Mouse (Mus musculus): ENCODE measurements at regions not wholly inside any gene's neighbourhood (a gene's known extent, or its start where the extent isn't known, plus 50 kb on each side); places are given as distances from the start of the nearest gene placed in this dataset.

DNA sequence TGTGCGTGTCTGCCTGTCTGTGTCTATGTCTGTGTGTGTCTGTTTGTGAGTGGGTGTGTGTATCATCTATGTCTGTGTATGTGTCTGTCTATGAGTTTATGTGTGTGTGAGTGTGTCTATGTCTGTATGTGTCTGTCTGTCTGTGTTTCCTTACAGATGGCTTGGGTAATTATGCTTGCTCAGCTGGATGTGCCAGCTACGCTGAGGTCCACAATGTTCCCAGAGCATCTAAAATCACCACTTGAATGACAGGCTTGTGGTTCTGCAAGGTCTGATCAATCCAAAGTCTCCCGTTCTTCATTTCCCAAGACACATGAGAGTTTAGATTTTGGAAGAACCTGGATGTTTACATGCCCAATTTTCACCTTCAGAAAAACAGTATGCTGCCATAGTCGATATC lies 573.2 kb downstream of the Nfib start:
- Histone ChIP-seq H3K36me3 (no peaks in the 10 kb centered on the region), H3K4me3 (replicated peaks) (no peak overlapping the region), H3K27ac (no peak overlapping the region), H3K27me3 (no peaks in the 10 kb centered on the region), H3K4me2 (no peak overlapping the region), H3K9ac (no peak overlapping the region), H3K4me1 (replicated peaks) (no peaks in the 10 kb centered on the region), H3K9me3 (replicated peaks) (no peaks in the 10 kb centered on the region)
- DNase-seq (no peak), ATAC-seq (ENCODE audit: low read depth) (no peak)
- WGBS (ENCODE audit: insufficient replicate concordance), result 66% methylated on average over 4 of the region's 4 CpGs

DNA sequence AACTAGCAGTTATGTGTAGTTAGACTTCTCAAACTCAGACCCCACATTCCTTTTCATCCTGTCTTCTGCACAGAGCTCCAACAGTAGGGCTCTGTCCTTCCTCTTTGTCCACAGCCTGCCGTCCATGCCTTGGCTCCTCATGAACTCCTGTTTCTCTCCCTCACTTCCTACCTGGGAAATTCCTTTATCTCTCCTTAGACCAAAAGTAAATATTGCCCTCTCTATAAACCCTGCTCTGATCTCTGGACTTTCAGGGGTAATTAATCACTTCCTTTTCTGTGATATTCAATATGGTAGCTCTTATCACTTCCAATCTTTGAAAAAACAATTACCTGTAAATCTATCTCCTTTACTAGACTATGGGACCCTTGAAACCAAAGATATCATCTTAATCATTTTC lies 576.1 kb downstream of the Nfib start:
- ATAC-seq (ENCODE audit: low read depth) (no peak), DNase-seq (no peak)
- H3K9ac ChIP-seq, result no peak overlapping the region
- no peaks in the 10 kb centered on the region for H3K4me1 ChIP-seq (replicated peaks)
- H3K27ac ChIP-seq, result no peak overlapping the region
- no peaks in the 10 kb centered on the region for H3K27me3 ChIP-seq
- no peaks in the 10 kb centered on the region for H3K36me3 ChIP-seq
- H3K4me3 ChIP-seq (replicated peaks), result no peak overlapping the region
- WGBS (ENCODE audit: insufficient replicate concordance), result 45% methylated on average over 1 of the region's 1 CpGs
- no peaks in the 10 kb centered on the region for H3K9me3 ChIP-seq (replicated peaks)
- no peak overlapping the region for H3K4me2 ChIP-seq

DNA sequence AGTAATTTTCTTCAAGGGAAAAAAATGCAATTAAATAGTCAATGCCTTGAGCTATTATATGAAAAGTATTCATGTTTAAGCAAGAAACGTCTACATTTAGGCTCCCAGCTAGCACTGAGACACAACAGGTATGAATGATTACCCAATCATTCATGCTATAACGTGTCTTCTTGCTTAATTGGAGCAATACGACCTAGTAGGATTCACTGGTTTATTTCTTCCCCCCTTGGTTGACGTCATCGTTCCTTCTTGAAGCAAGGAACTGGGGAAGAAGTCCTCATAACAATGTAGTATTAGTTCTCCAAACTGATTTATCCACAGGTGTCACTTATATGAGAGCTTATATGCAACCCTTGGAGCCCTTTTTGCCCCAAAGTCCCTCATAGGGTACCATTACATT lies 581.8 kb downstream of the Nfib start:
- no peaks in the 10 kb centered on the region for H3K36me3 ChIP-seq
- no peaks in the 10 kb centered on the region for H3K9me3 ChIP-seq (replicated peaks)
- no peak overlapping the region for H3K27ac ChIP-seq
- H3K27me3 ChIP-seq, result no peaks in the 10 kb centered on the region
- no peak overlapping the region for H3K4me2 ChIP-seq
- no peak overlapping the region for H3K4me3 ChIP-seq (replicated peaks)
- ATAC-seq (ENCODE audit: low read depth), result no peak
- DNase-seq, result no peak
- 58% methylated on average over 5 of the region's 5 CpGs for WGBS (ENCODE audit: insufficient replicate concordance)
- H3K4me1 ChIP-seq (replicated peaks), result no peaks in the 10 kb centered on the region
- H3K9ac ChIP-seq, result no peak overlapping the region

GRCm38 (mm10) chr4:82123101-82123500 lies 582.4 kb downstream of the Nfib start:
- no peak overlapping the region for H3K4me2 ChIP-seq
- H3K4me1 ChIP-seq (replicated peaks), result no peaks in the 10 kb centered on the region
- DNase-seq, result no peak
- no peak overlapping the region for H3K27ac ChIP-seq
- H3K9ac ChIP-seq, result no peak overlapping the region
- 71% methylated on average over 1 of the region's 1 CpGs for WGBS (ENCODE audit: insufficient replicate concordance)
- H3K36me3 ChIP-seq, result no peaks in the 10 kb centered on the region
- no peak for ATAC-seq (ENCODE audit: low read depth)
- no peaks in the 10 kb centered on the region for H3K9me3 ChIP-seq (replicated peaks)
- H3K4me3 ChIP-seq (replicated peaks), result no peak overlapping the region
- no peaks in the 10 kb centered on the region for H3K27me3 ChIP-seq

DNA sequence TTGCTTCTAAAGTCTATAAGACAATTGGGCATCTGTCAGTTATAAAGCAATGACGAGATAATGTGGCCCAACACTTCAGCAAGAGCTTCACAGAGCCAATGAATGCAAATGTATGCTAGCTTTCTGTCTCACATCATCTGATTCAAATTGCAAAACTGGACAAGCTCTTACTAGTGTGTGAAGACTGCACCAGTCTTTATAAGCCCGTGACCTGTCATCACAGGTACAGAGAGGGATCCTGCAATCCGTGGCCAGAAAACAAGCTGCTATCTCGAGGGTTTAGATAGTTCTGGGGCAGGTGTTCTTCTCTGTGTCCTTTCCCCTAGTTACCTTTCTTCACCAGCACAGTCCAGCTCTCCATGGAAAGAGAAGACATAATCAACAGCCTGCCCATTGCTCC lies 584.8 kb downstream of the Nfib start:
- no peaks in the 10 kb centered on the region for H3K27me3 ChIP-seq
- no peaks in the 10 kb centered on the region for H3K9me3 ChIP-seq (replicated peaks)
- H3K9ac ChIP-seq, result no peak overlapping the region
- H3K4me2 ChIP-seq, result no peak overlapping the region
- DNase-seq, result no peak
- H3K36me3 ChIP-seq, result no peaks in the 10 kb centered on the region
- H3K4me3 ChIP-seq (replicated peaks), result no peak overlapping the region
- no peaks in the 10 kb centered on the region for H3K4me1 ChIP-seq (replicated peaks)
- 59% methylated on average over 4 of the region's 4 CpGs for WGBS (ENCODE audit: insufficient replicate concordance)
- H3K27ac ChIP-seq, result no peak overlapping the region
- ATAC-seq (ENCODE audit: low read depth), result no peak

- Histone ChIP-seq H3K4me2 (no peak overlapping the region), H3K4me3 (replicated peaks) (no peak overlapping the region), H3K36me3 (no peaks in the 10 kb centered on the region), H3K27ac (no peak overlapping the region), H3K9ac (no peak overlapping the region), H3K4me1 (replicated peaks) (no peaks in the 10 kb centered on the region), H3K27me3 (no peaks in the 10 kb centered on the region), H3K9me3 (replicated peaks) (no peaks in the 10 kb centered on the region)
- 35% methylated on average over 1 of the region's 1 CpGs for WGBS (ENCODE audit: insufficient replicate concordance)
- no peak for DNase-seq
- ATAC-seq (ENCODE audit: low read depth), result no peak
These were observed 585.2 kb downstream of the Nfib start for GRCm38 (mm10) chr4:82120326-82120725.

GRCm38 (mm10) chr4:82101837-82102236 lies 603.7 kb downstream of the Nfib start:
- no peak for DNase-seq
- no peaks in the 10 kb centered on the region for H3K36me3 ChIP-seq
- no peak overlapping the region for H3K4me2 ChIP-seq
- WGBS (ENCODE audit: insufficient replicate concordance), result 62% methylated on average over 1 of the region's 1 CpGs
- no peak overlapping the region for H3K9ac ChIP-seq
- no peak for ATAC-seq (ENCODE audit: low read depth)
- H3K4me1 ChIP-seq (replicated peaks), result no peaks in the 10 kb centered on the region
- no peak overlapping the region for H3K27ac ChIP-seq
- no peaks in the 10 kb centered on the region for H3K9me3 ChIP-seq (replicated peaks)
- H3K27me3 ChIP-seq, result no peaks in the 10 kb centered on the region
- H3K4me3 ChIP-seq (replicated peaks), result no peak overlapping the region

DNA sequence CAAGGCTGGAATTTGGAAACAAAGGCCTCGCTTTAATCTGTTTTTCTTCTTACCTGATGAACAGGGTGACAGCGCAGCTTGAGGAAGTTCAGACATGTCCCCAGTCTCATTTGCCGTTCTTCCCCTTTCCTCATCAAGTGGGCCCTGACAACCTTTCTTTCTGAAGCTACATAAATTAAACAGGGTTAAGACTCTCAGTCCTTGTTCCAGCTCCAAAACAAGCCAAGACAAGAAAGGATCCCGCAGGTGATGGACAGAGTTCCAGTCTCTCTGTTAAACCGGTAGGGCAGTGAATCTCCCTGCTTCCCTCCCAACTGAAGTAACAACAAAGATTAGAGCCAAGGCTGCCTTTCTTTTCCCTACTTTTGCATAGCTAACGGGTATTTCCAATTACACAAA lies 605.6 kb downstream of the Nfib start:
- H3K9me3 ChIP-seq (replicated peaks), result no peaks in the 10 kb centered on the region
- DNase-seq (no peak), ATAC-seq (ENCODE audit: low read depth) (no peak)
- H3K4me1 ChIP-seq (replicated peaks), result no peaks in the 10 kb centered on the region
- no peaks in the 10 kb centered on the region for H3K36me3 ChIP-seq
- no peak overlapping the region for H3K4me3 ChIP-seq (replicated peaks)
- H3K4me2 ChIP-seq, result no peak overlapping the region
- 64% methylated on average over 6 of the region's 6 CpGs for WGBS (ENCODE audit: insufficient replicate concordance)
- no peak overlapping the region for H3K9ac ChIP-seq
- H3K27me3 ChIP-seq, result no peaks in the 10 kb centered on the region
- H3K27ac ChIP-seq, result no peak overlapping the region

DNA sequence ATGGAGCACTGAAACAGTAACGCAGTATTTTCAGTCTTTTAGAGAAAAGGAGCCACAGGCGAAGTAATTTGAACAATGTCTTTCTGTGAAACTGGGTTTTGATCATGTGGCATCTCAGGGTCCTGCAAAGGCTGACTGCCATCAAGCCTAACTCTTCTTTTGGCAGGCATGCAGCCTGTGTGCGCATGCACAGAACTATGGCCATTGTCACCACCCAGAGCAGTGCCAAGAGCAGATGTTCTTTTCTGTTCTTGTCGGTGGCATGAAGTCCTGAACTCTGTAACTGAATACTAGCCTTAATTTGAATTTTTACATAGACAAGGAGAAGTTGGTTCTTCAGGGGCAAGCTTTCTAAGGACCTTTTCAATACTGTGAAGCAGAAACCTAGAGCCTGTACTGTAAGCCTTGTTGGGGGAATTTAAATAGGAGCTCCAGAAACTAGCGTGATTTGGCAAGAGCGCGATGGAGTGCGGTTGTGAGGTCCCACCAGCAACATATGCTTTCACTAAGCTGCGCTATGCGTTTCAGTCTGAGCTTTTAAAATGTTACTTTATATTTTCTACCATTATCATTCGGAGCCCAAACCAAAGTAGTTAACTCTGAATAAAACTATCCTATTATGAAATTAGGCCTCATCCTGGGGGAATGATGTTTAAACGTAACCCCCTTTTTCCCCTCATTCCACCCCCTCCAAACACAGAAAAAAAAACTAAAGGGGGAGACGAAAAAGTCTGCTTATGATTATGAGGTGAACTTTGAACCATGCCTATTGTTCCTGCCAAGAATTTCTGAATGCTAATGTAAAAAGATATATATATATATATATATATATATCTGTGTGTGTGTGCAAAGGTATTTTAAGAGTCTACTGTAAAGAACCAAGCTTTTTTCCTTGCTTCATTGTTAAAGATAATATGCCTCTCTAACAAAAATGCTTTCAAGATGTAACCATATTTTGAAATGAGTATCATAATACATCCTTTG lies 606.3 kb downstream of the Nfib start:
- Histone ChIP-seq H3K27me3 (no peaks in the 10 kb centered on the region), H3K9me3 (replicated peaks) (no peaks in the 10 kb centered on the region), H3K36me3 (no peaks in the 10 kb centered on the region), H3K9ac (no peak overlapping the region), H3K4me3 (replicated peaks) (no peak overlapping the region), H3K4me2 (no peak overlapping the region), H3K4me1 (replicated peaks) (no peaks in the 10 kb centered on the region), H3K27ac (no peak overlapping the region)
- no peak for ATAC-seq (ENCODE audit: low read depth)
- 77% methylated on average over 13 of the region's 13 CpGs for WGBS (ENCODE audit: insufficient replicate concordance)
- no peak for DNase-seq

DNA sequence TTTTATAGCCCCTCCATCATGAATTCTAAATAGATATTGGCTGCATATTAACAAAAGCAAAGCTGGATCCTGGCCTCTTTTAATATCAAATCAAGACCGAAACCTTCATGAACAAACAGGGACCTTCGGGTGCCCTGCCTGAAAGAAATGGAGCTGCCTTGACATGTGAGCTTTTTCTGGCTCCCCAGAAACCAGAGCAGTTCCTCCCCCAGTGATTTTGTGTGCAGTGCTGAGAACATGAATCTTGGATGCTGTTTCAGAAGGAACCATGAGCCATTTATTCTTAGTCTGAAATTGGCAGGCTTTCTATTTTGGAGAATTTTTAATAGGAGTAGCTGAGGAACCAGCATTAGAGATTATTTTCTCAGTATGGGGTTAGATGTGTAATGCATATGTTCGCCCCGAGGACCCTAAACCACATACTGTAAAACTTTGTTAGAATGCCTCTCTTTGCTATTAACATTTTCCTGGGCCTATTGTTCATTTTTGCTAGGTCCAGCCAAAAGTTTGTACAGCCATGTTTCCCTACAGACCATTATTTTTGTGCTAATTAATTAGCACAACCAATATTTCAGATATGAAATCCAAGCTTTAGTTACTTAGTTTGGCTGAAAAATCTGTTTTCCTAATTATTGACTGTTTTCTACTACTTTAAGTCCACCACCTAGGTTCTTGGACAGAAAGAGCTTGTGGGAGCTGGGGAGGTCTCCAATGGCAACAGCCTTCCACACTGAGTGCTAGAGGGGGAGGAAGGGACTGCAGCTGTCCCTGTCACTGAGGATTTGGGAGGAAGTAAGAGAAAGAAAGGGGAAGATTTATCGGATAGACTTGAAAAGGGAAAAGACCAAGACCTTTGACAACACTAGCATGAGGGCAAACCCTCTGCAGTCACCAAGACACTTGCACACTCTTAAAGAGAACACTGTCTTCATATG lies 613.0 kb downstream of the Nfib start:
- Histone ChIP-seq H3K27ac (no peak overlapping the region), H3K9ac (no peak overlapping the region), H3K4me1 (replicated peaks) (no peaks in the 10 kb centered on the region), H3K36me3 (no peaks in the 10 kb centered on the region), H3K4me3 (replicated peaks) (no peak overlapping the region), H3K9me3 (replicated peaks) (no peaks in the 10 kb centered on the region), H3K4me2 (no peak overlapping the region), H3K27me3 (no peaks in the 10 kb centered on the region)
- ATAC-seq (ENCODE audit: low read depth), result no peak
- no peak for DNase-seq
- WGBS (ENCODE audit: insufficient replicate concordance), result 67% methylated on average over 5 of the region's 5 CpGs

GRCm38 (mm10) chr4:82089657-82090056 lies 615.9 kb downstream of the Nfib start:
- Histone ChIP-seq H3K27me3 (no peaks in the 10 kb centered on the region), H3K4me3 (replicated peaks) (no peak overlapping the region), H3K9ac (no peak overlapping the region), H3K36me3 (no peaks in the 10 kb centered on the region), H3K9me3 (replicated peaks) (no peaks in the 10 kb centered on the region), H3K4me1 (replicated peaks) (no peaks in the 10 kb centered on the region), H3K27ac (no peak overlapping the region), H3K4me2 (no peak overlapping the region)
- ATAC-seq (ENCODE audit: low read depth) (no peak), DNase-seq (no peak)
- WGBS (ENCODE audit: insufficient replicate concordance), result 66% methylated on average over 5 of the region's 5 CpGs

Measured in liver, embryonic 13.5 days (tissue).